Mouse (Mus musculus) midbrain, postnatal 0 days (tissue): Measurements from ENCODE around the gene Kank4. TPM values are rescaled to one million over a fixed set of nuclear protein-coding genes. Genes with fewer than 3 reads are reported as not detected.
"Not testable (repeated sequence)": the region's sequence is repeated elsewhere in the genome, so short reads cannot be mapped to it uniquely, and the experiment has no call there.

Source experiments
- ATAC-seq: fragments of 200-750 bp; cut with Nextera tagmentation; 2 replicates; pipeline ENCODE4 v1.8.0; 2017; ENCODE audit warnings: moderate number of reproducible peaks, mild to moderate bottlenecking, moderate TSS enrichment, moderate library complexity; ENCODE audit not compliant: low FRiP score
- DNase-seq: peaks from one replicate; pipeline ENCODE4 v3.0.0-alpha.2; 2015; ENCODE audit warnings: low spot score
- H3K27ac ChIP-seq: fragments of 300-500 bp; sonication (generic); 2 replicates; pipeline ENCODE4 v1.5.1; 2014; ENCODE audit warnings: low read depth, mild to moderate bottlenecking, low read length, mixed read lengths
- H3K27me3 ChIP-seq: fragments of 300-500 bp; sonication (generic); 2 replicates; pipeline ENCODE4 v1.6.1; 2014; ENCODE audit warnings: low read length, control low read depth, mixed read lengths; ENCODE audit not compliant: insufficient read depth
- H3K36me3 ChIP-seq: fragments of 300-500 bp; sonication (generic); 2 replicates; pipeline ENCODE4 v1.6.1; 2014; ENCODE audit warnings: low read length, control low read depth, mixed read lengths; ENCODE audit not compliant: insufficient read depth
- H3K4me1 ChIP-seq: fragments of 300-500 bp; sonication (generic); 2 replicates; pipeline ENCODE4 v1.6.1; 2014; ENCODE audit warnings: mild to moderate bottlenecking, control low read depth, antibody characterized with exemption, low read length, mixed read lengths; ENCODE audit not compliant: insufficient read depth
- H3K4me2 ChIP-seq: fragments of 300-500 bp; sonication (generic); 2 replicates; pipeline ENCODE4 v1.6.1; 2014; ENCODE audit warnings: low read depth, mild to moderate bottlenecking, low read length, mixed read lengths; ENCODE audit not compliant: poor library complexity, severe bottlenecking
- H3K4me3 ChIP-seq: fragments of 300-500 bp; sonication (generic); 2 replicates; pipeline ENCODE4 v1.5.1; 2014; ENCODE audit warnings: low read depth, mild to moderate bottlenecking, low read length, moderate library complexity
- H3K9ac ChIP-seq: fragments of 300-500 bp; sonication (generic); replicated peaks from 2 replicates; pipeline ENCODE4 v1.6.1; 2014; ENCODE audit warnings: mild to moderate bottlenecking, low read length, moderate library complexity, mixed read lengths; ENCODE audit not compliant: poor library complexity, severe bottlenecking
- H3K9me3 ChIP-seq: fragments of 300-500 bp; sonication (generic); 2 replicates; pipeline ENCODE4 v1.6.1; 2016; ENCODE audit warnings: low read length, control low read depth
- CTCF ChIP-seq: IDR thresholded peaks from 2 replicates; pipeline ENCODE4 v1.5.1; 2016; ENCODE audit warnings: antibody characterized with exemption, mild to moderate bottlenecking
- WGBS: fragments of 180-500 bp; shearing (Covaris S2); extraction: QIAGEN DNeasy Blood & Tissue Kit; methylation state at CpG from one replicate; pipeline ENCODE4 v1.1.7; 2014; 5-methylcytosine and 5-hydroxymethylcytosine counted together
- polyA plus RNA-seq: library from polyadenylated mRNA; unstranded; fragments of >200 nt; fragmentation: Nextera tagmentation; extraction: Ambion mirVana; gene quantifications from 2 replicates; pipeline ENCODE4 v1.2.1, GENCODE M21; 2015
- total RNA-seq: library from RNA; depleted of rRNA; stranded (reverse); fragments of >200 nt; gene quantifications from 2 replicates; pipeline ENCODE4 v1.2.3, GENCODE M21; 2014

Kank4 gene
- total and polyA plus RNA-seq, 2 experiments from 2014 or later, result 0.32 to 4.4 TPM

- Histone ChIP-seq H3K9ac (no peak overlapping the region), H3K36me3 (no peaks in the 10 kb centered on the region), H3K27ac (no peak overlapping the region), H3K9me3 (no peaks in the 10 kb centered on the region), H3K4me1 (no peaks in the 10 kb centered on the region), H3K27me3 (no peaks in the 10 kb centered on the region), H3K4me2 (no peak overlapping the region), H3K4me3 (no peak overlapping the region)
- ATAC-seq (no peak), DNase-seq (no peak)
- no peak for TF ChIP-seq CTCF
- WGBS, result 82% methylated on average over 8 of the region's 8 CpGs
Observed at GRCm38 (mm10) chr4:98845687-98846125, 28.4 kb upstream of the Kank4 start.

GRCm38 (mm10) chr4:98845201-98845600 lies 27.9 kb upstream of the Kank4 start:
- Histone ChIP-seq H3K27me3 (no peaks in the 10 kb centered on the region), H3K27ac (no peak overlapping the region), H3K4me1 (no peaks in the 10 kb centered on the region), H3K36me3 (no peaks in the 10 kb centered on the region), H3K4me3 (no peak overlapping the region), H3K9me3 (no peaks in the 10 kb centered on the region), H3K9ac (no peak overlapping the region), H3K4me2 (no peak overlapping the region)
- WGBS, result 92% methylated on average over 4 of the region's 4 CpGs
- DNase-seq, result no peak
- no peak for ATAC-seq
- no peak for TF ChIP-seq CTCF

DNA sequence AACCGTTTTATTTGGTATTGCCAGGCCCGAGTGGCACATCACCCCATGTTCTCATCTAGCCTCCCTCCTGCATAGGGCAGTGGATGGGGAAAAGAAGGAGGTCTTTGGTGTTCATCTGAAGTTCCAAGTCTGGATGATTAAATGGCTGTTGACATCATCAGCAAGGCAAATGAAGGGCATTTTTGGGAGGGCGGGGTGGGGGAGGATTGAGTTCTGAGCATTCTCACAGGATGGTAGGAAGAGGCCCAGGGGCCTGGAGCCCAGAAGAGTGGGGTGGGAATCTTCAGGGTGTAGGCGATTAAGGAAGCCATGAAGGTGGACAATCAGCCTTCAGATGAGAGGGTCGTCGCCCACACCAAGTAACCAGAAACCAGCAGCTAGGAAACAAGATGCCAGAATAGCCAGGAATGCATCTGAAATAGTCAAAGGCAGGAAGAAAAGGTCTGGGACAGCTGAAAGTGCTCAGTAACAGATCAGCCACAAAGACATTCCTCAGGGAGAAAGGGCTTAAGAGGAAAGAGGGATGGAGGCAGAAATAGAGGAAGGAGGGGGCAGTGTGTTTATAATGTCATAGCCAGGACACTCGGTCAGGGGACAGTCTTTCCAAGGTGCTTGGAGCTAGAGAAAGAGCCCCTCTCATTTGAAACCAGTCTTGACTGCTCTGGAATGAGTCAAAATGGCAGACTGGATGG lies 26.7 kb upstream of the Kank4 start:
- H3K4me2 ChIP-seq, result no peak overlapping the region
- DNase-seq, result no peak
- no peaks in the 10 kb centered on the region for H3K4me1 ChIP-seq
- no peak for ATAC-seq
- no peaks in the 10 kb centered on the region for H3K27me3 ChIP-seq
- no peak overlapping the region for H3K4me3 ChIP-seq
- no peak for TF ChIP-seq CTCF
- WGBS, result 89% methylated on average over 7 of the region's 7 CpGs
- no peak overlapping the region for H3K9ac ChIP-seq
- no peaks in the 10 kb centered on the region for H3K9me3 ChIP-seq
- no peaks in the 10 kb centered on the region for H3K36me3 ChIP-seq
- H3K27ac ChIP-seq, result no peak overlapping the region

DNA sequence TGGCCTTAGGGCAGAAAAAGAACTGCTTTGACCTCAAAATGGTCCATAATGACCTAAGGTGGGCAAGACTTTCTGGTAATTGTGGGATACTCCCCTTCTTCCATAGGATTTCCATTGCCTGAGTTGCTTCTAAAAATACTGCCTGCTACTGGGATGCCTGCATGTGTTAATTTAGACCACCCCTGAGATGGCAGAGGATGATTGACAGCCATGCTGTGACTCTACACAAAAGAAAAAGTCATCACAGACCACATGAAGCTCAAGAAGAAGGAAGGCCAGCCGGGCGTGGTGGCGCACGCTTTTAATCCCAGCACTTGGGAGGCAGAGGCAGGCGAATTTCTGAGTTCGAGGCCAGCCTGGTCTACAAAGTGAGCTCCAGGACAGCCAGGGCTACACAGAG lies 23.9 kb upstream of the Kank4 start:
- H3K9ac ChIP-seq, H3K27ac ChIP-seq: not testable (repeated sequence)

DNA sequence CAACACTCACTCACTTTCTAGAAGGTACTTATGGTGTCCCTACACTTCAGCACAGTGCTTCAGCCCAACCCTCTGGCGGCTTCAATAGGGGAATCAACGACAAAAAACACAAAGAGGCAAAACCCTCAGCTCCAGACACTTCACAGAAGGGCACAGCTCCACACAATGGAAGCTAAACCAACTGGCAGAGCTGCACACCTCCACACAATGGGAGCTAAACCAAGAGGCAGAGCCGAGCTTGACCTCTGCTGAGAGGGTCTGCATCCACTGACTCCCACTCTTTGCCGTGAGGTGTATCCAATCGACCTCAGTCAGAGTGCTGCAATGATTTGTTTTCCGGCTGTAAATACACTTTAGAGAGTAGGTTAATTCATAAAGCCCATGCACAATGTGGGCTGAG lies 23.2 kb upstream of the Kank4 start:
- 26% methylated on average over 6 of the region's 6 CpGs for WGBS
- DNase-seq, result no peak
- H3K4me2 ChIP-seq, result no peak overlapping the region

More for the DNA sequence above, 23.9 kb upstream of the Kank4 start:
- DNase-seq, H3K4me1 ChIP-seq, H3K27me3 ChIP-seq, ATAC-seq, H3K4me3 ChIP-seq, H3K9me3 ChIP-seq, H3K4me2 ChIP-seq, H3K36me3 ChIP-seq: not testable (repeated sequence)
- 62% methylated on average over 6 of the region's 6 CpGs for WGBS

GRCm38 (mm10) chr4:98838913-98839312 lies 21.6 kb upstream of the Kank4 start:
- no peaks in the 10 kb centered on the region for H3K4me1 ChIP-seq
- no peak overlapping the region for H3K4me3 ChIP-seq
- no peak overlapping the region for H3K9ac ChIP-seq
- H3K36me3 ChIP-seq, result no peaks in the 10 kb centered on the region
- TF ChIP-seq CTCF, result no peak
- no peaks in the 10 kb centered on the region for H3K9me3 ChIP-seq
- no peak for DNase-seq
- 86% methylated on average over 4 of the region's 4 CpGs for WGBS
- no peak overlapping the region for H3K27ac ChIP-seq
- no peak for ATAC-seq
- H3K4me2 ChIP-seq, result no peak overlapping the region
- H3K27me3 ChIP-seq, result no peaks in the 10 kb centered on the region

More for the DNA sequence above, 23.2 kb upstream of the Kank4 start:
- no peaks in the 10 kb centered on the region for H3K27me3 ChIP-seq
- ATAC-seq, result no peak
- no peaks in the 10 kb centered on the region for H3K4me1 ChIP-seq
- TF ChIP-seq CTCF, result no peak
- no peaks in the 10 kb centered on the region for H3K36me3 ChIP-seq
- no peaks in the 10 kb centered on the region for H3K9me3 ChIP-seq
- H3K27ac ChIP-seq, result no peak overlapping the region
- H3K4me3 ChIP-seq, result no peak overlapping the region
- H3K9ac ChIP-seq, result no peak overlapping the region
